Mouse (Mus musculus): ENCODE results near the gene Cox10.

- TF ChIP-seq CTCF (IDR thresholded peaks at IDR 0.05; ENCODE audit: control insufficient read depth, insufficient read depth, low read length) = no peak
- TF ChIP-seq POLR2A (IDR thresholded peaks at IDR 0.05; ENCODE audit: borderline replicate concordance, control insufficient read depth, low read depth, low read length) = no peak
Observed at GRCm38 (mm10) chr11:63973973-63974372, 105.3 kb downstream of the Cox10 start.
